Mouse (Mus musculus): ENCODE results near the gene Igfn1. TPM values are rescaled to one million over a fixed set of nuclear protein-coding genes. Genes with fewer than 3 reads are reported as not detected.

Igfn1 gene
- polyA plus RNA-seq (2015; fragmentation: Nextera tagmentation; extraction: Ambion mirVana), result not detected in 2 replicates

DNA sequence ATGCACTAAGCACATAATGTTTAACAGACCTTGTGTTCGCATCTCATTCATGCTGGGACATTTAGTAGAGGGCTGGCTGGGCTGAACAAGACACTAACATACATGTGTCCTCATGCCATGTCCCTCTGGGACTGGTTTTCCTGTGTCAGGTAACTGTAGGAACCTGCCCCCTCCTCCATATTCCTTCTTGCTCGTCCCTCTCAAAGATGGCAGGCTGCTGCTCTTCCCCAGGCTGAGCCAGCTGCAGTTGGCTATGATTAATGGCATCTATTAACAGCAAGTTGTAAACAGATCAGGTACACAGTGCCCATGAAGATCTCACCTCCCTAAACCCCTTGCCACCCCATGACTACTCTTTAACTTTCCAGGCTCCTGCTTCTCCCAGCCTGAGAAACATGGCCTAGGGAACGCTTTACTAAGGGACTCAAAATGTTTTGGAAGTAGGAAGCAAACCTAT lies at the start of gene Igfn1:
TSS of gene Igfn1 (minus strand) at position 51 of the 457 bp plus-strand sequence.
- Histone ChIP-seq H3K9me3 (replicated peaks) (no peaks in the 10 kb centered on the region), H3K36me3 (ENCODE audit: poor library complexity, severe bottlenecking) (no peaks in the 10 kb centered on the region), H3K27ac (no peak within 1 kb of the TSS), H3K27me3 (peaks cover 24% of the 10 kb centered on the region), H3K4me2 (peak within 1 kb of the TSS; percentile 74), H3K4me3 (no peak within 1 kb of the TSS; the same call in 1 of the 2 replicates), H3K9ac (no peak within 1 kb of the TSS), H3K4me1 (peaks cover 11% of the 10 kb centered on the region)
- WGBS, result 83% methylated on average over 3 of the region's 3 CpGs
- ATAC-seq, result no peak

DNA sequence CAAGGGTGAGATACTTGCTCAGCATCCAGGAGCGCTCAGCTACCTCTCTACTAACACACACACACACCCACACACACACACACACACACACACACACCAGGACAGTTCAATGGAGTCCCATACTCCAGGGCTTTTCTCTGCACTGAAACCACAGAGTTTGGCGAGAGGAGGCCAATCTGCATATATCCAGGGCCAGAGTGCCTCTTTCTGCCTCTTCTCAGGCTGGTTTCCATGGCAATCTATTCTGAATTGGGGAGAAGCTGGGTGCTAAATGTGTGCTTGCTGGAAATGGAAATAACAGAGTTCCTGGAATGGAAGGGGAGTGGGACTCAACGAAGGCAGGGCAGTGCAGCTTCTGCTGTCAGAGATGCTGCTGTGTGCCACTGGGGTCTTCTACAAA lies 49.6 kb upstream of the Igfn1 start:
- peaks cover 22% of the 10 kb centered on the region for H3K27me3 ChIP-seq
- no peaks in the 10 kb centered on the region for H3K36me3 ChIP-seq (ENCODE audit: poor library complexity, severe bottlenecking)
- no peak overlapping the region for H3K27ac ChIP-seq
- H3K9ac ChIP-seq, result no peak overlapping the region
- no peak overlapping the region for H3K4me3 ChIP-seq
- WGBS, result 43% methylated on average over 3 of the region's 3 CpGs
- peaks cover 23% of the 10 kb centered on the region for H3K4me1 ChIP-seq
- no peak overlapping the region for H3K4me2 ChIP-seq
- peak; percentile 39 for ATAC-seq
- H3K9me3 ChIP-seq (replicated peaks), result no peaks in the 10 kb centered on the region

DNA sequence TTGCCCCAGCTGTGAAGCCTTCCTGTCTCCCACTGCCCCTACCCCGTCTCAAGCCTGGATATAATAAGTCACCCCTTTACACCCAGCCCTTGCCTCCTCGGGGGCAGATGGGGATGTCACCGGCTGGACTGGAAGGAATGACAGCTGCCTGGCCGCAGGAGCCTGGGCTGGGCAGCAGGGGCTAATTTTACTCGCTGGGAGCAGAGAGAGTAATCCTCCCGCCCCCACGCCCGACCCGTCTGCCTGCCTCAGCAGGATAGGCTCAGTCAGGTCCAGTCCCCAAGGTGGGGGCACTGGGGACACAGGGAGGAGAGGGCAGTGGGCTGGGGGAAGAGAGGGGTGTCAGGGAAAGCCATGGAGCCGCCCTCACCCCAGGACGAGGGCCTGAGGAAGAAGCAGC lies 46.4 kb upstream of the Igfn1 start, which contains the start of gene Cacna1s:
TSS of gene Cacna1s (plus strand) at position 204 of the 400 bp plus-strand sequence.
- Histone ChIP-seq H3K9ac (no peak within 1 kb of the TSS), H3K9me3 (replicated peaks) (no peaks in the 10 kb centered on the region), H3K4me2 (no peak within 1 kb of the TSS), H3K27me3 (peaks cover 45% of the 10 kb centered on the region), H3K4me3 (no peak within 1 kb of the TSS), H3K36me3 (ENCODE audit: poor library complexity, severe bottlenecking) (no peaks in the 10 kb centered on the region), H3K27ac (no peak within 1 kb of the TSS), H3K4me1 (peaks cover 27% of the 10 kb centered on the region)
- ATAC-seq, result no peak
- 37% methylated on average over 11 of the region's 11 CpGs for whole genome bisulfite sequencing

DNA sequence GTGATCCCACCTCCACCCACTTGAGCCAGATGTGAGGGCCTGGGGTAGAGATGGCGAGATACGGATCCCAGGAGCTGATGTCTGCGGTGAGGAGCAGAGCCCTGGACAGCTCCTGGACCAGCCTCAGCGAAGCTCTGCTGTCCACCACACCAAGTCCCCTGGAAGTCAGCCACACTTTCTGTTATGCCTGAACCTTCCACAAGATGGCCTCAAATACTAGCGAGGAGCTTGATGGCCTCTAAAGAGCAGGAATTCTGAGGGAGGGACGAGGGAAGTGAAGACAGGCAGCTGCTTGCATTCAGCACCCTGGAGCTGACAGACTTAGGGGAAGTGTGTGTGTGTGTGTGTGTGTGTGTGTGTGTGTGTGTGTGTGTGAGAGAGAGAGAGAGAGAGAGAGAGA lies 45.3 kb upstream of the Igfn1 start:
- Histone ChIP-seq H3K36me3 (ENCODE audit: poor library complexity, severe bottlenecking) (no peaks in the 10 kb centered on the region), H3K4me3 (peak overlapping the region; percentile 40), H3K27ac (no peak overlapping the region), H3K4me2 (peak overlapping the region; percentile 70), H3K9ac (peak overlapping the region; percentile 52; the same call in 1 of the 2 replicates), H3K4me1 (peaks cover 23% of the 10 kb centered on the region), H3K27me3 (peaks cover 45% of the 10 kb centered on the region), H3K9me3 (replicated peaks) (no peaks in the 10 kb centered on the region)
- ATAC-seq, result peak; percentile 77
- WGBS, result under 1% methylated on average over 6 of the region's 6 CpGs

DNA sequence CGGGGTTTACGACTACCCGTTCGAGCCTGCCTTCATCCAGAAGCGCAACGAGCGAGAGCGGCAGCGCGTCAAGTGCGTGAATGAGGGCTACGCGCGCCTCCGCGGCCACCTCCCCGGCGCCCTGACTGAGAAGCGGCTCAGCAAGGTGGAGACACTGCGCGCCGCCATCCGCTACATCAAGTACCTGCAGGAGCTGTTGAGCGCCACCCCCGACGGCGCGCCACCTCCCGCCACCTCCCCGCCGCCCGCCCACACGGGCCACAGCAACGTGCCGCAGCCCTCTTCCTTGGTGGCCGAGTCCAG lies 44.8 kb upstream of the Igfn1 start:
- H3K27ac ChIP-seq, result no peak overlapping the region
- H3K9ac ChIP-seq, result peak overlapping the region; percentile 52
- no peaks in the 10 kb centered on the region for H3K36me3 ChIP-seq (ENCODE audit: poor library complexity, severe bottlenecking)
- H3K27me3 ChIP-seq, result peaks cover 45% of the 10 kb centered on the region
- peak; percentile 57 for ATAC-seq
- H3K4me3 ChIP-seq, result peak overlapping the region; percentile 40
- WGBS, result 0% methylated on average over 35 of the region's 36 CpGs
- no peaks in the 10 kb centered on the region for H3K9me3 ChIP-seq (replicated peaks)
- peaks cover 18% of the 10 kb centered on the region for H3K4me1 ChIP-seq
- H3K4me2 ChIP-seq, result peak overlapping the region; percentile 70

DNA sequence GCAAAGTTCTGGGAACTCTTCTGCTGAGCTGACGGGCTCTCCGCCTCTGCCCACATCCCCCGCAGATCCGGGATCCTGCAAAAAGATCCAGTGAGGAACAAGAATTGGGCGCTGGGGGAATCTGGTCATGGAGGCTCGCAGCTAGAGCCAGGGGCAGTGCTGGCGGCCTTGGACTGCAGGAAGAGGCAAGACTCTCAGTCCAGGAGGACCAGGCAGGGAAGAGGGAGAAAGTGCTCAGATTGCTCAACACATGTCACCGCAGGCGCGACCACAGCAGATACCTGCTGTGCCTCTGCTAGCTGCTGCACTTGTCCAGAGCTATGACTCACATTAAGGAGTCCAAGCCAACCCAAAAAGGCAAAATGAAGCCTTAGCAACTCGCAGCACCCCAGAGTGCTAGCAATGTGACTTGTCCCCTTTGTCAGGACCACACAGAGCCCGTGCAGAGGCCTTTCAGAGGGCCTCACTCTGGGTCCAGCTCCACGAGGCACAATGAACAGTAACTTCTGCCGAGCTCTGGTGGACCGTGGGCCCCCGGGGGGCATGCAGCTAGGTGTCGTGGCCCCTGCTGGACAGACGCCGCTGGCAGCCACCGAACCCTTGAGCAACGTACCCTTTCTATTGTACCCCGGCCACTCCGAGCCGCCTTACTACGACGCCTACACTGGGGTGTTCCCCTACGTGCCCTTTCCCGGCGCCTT lies 44.3 kb upstream of the Igfn1 start, which contains the start of gene Ascl5:
TSS of gene Ascl5 (plus strand) at position 493 of the 701 bp plus-strand sequence.
- Histone ChIP-seq H3K9ac (peak within 1 kb of the TSS; percentile 52), H3K36me3 (ENCODE audit: poor library complexity, severe bottlenecking) (no peaks in the 10 kb centered on the region), H3K27ac (no peak within 1 kb of the TSS), H3K4me3 (peak within 1 kb of the TSS; percentile 40), H3K27me3 (peaks cover 45% of the 10 kb centered on the region), H3K4me1 (peaks cover 13% of the 10 kb centered on the region), H3K4me2 (peak within 1 kb of the TSS; percentile 70), H3K9me3 (replicated peaks) (no peaks in the 10 kb centered on the region)
- 16% methylated on average over 29 of the region's 29 CpGs for WGBS
- ATAC-seq, result no peak

DNA sequence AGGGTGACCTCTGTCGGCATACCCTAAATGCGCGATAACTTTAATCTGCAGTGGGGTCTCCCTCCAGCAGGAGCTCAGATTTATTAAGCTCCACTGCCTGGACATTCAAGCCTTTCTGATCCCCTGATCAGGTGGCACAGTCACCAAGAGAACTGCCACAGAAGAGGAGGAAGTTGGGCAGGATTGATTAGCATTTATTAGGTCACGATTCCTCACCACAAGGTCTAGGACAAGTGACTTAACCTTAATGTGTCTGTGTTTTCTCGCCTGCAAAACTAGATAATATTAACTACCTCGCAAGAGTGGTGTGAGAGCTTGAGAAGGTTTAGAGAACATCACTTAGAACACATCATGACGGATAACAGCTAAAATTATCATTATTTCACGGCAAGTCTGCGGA lies 41.8 kb upstream of the Igfn1 start:
- Histone ChIP-seq H3K36me3 (ENCODE audit: poor library complexity, severe bottlenecking) (no peaks in the 10 kb centered on the region), H3K4me2 (no peak overlapping the region), H3K9me3 (replicated peaks) (no peaks in the 10 kb centered on the region), H3K27me3 (peaks cover 41% of the 10 kb centered on the region), H3K27ac (no peak overlapping the region), H3K4me1 (peaks cover 10% of the 10 kb centered on the region), H3K4me3 (no peak overlapping the region), H3K9ac (no peak overlapping the region)
- ATAC-seq, result no peak
- WGBS, result 77% methylated on average over 9 of the region's 9 CpGs

DNA sequence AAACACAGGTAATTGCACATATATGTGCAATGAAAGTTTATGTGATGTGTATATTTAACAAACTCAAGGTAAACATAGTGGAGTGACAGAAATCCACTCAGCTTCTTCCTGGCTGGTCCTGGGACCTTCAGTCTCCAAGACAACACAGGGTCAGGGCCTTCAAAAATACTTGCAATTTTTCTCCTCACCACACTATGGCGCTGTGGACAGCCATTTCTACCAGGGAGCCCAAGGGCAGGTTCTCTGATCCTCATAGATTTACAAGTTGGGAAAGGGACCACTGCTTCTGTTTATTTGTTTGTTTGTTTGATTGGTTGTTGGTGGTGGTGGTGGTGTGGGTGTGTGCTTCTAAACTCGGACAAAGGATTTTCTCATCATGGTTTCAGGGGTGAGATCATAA lies 41.3 kb upstream of the Igfn1 start:
- H3K4me2 ChIP-seq, result no peak overlapping the region
- no peaks in the 10 kb centered on the region for H3K36me3 ChIP-seq (ENCODE audit: poor library complexity, severe bottlenecking)
- H3K4me1 ChIP-seq, result peaks cover 10% of the 10 kb centered on the region
- H3K9me3 ChIP-seq (replicated peaks), result no peaks in the 10 kb centered on the region
- 6% methylated on average over 2 of the region's 2 CpGs for WGBS
- H3K27ac ChIP-seq, result no peak overlapping the region
- no peak for ATAC-seq
- H3K27me3 ChIP-seq, result peaks cover 36% of the 10 kb centered on the region
- H3K4me3 ChIP-seq, result no peak overlapping the region
- no peak overlapping the region for H3K9ac ChIP-seq

DNA sequence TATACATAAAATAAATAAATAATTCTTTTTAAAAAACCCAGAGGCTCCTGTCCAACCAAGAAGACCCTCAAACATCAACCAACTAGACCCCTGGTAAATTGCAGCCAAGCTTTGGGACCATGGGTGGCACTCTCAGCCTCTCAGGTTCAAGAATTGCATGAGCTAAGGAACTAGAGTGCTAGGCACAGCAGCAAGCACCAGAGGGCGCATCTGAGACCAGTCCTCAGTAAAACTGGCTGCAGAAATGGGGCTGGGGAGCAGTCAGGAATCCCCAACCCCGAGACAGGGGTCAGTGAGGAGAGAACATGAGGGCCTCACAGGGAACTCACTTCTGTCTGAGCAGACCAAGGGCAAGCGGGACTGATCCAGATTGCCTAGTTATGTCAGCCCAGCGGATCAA lies 39.6 kb upstream of the Igfn1 start:
- peaks cover 10% of the 10 kb centered on the region for H3K4me1 ChIP-seq
- 14% methylated on average over 4 of the region's 4 CpGs for WGBS
- no peak overlapping the region for H3K4me3 ChIP-seq
- no peak overlapping the region for H3K9ac ChIP-seq
- H3K36me3 ChIP-seq (ENCODE audit: poor library complexity, severe bottlenecking), result no peaks in the 10 kb centered on the region
- no peaks in the 10 kb centered on the region for H3K9me3 ChIP-seq (replicated peaks)
- H3K27me3 ChIP-seq, result peaks cover 24% of the 10 kb centered on the region
- ATAC-seq, result 0 out of 2 replicates have a peak, but pooled peaks have one; percentile 33
- H3K27ac ChIP-seq, result no peak overlapping the region
- no peak overlapping the region for H3K4me2 ChIP-seq

DNA sequence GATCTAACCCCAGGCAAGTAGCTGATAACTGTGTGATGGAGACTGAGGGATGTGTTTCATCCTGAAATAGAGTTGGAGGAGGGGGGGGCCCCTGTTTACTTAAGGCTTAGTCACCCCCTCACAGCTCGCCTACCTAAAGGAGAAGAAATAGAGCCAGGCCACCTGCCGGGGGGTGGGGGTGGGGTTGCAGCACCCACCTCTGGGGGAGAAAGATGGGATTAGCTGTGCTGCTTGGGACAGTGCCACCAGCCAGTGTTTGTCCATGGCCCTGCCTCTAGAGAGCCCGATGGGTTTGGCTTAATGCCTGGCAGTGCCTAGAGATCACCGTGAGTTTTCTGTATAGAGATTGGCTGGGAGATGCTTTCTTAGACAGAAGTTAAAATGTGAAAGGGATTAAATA lies 34.7 kb upstream of the Igfn1 start:
- Histone ChIP-seq H3K36me3 (ENCODE audit: poor library complexity, severe bottlenecking) (0 out of 2 replicates have a peak, but pooled peaks cover 1% of the 10 kb centered on the region), H3K4me1 (peaks cover 17% of the 10 kb centered on the region), H3K4me3 (no peak overlapping the region), H3K9ac (no peak overlapping the region), H3K9me3 (replicated peaks) (no peaks in the 10 kb centered on the region), H3K27ac (no peak overlapping the region), H3K4me2 (0 out of 2 replicates have a peak overlapping the region, but pooled peaks have one; percentile 16), H3K27me3 (no peaks in the 10 kb centered on the region; the same call in 1 of the 2 replicates)
- WGBS, result 24% methylated on average over 4 of the region's 4 CpGs
- no peak; the same call in 1 of the 2 replicates for ATAC-seq

DNA sequence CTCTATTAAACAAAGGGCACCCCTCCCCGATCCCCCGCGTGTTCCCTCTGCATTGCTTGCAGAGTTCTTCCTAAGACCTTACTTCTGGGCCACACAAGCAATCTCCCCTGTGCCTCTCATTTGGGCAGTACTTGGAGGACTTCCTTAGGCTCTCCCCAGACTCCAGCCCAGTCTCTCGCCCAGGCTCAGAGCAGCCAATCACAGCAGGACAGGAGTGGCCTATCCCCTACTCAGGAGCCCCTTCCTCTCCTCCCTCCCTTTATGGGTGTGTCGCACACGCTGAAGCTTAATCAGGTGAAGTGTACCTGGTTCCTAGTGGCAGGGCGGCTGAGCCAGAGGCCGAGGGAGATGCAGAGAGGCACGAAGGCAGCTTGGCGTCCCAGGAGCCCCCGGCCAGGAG lies 34.3 kb upstream of the Igfn1 start:
- Histone ChIP-seq H3K27me3 (no peaks in the 10 kb centered on the region; the same call in 1 of the 2 replicates), H3K36me3 (ENCODE audit: poor library complexity, severe bottlenecking) (peaks cover 6% of the 10 kb centered on the region), H3K9me3 (replicated peaks) (no peaks in the 10 kb centered on the region), H3K4me3 (no peak overlapping the region), H3K4me1 (peaks cover 17% of the 10 kb centered on the region), H3K27ac (no peak overlapping the region), H3K9ac (no peak overlapping the region), H3K4me2 (0 out of 2 replicates have a peak overlapping the region, but pooled peaks have one; percentile 16)
- no peak for ATAC-seq
- 10% methylated on average over 11 of the region's 11 CpGs for WGBS

DNA sequence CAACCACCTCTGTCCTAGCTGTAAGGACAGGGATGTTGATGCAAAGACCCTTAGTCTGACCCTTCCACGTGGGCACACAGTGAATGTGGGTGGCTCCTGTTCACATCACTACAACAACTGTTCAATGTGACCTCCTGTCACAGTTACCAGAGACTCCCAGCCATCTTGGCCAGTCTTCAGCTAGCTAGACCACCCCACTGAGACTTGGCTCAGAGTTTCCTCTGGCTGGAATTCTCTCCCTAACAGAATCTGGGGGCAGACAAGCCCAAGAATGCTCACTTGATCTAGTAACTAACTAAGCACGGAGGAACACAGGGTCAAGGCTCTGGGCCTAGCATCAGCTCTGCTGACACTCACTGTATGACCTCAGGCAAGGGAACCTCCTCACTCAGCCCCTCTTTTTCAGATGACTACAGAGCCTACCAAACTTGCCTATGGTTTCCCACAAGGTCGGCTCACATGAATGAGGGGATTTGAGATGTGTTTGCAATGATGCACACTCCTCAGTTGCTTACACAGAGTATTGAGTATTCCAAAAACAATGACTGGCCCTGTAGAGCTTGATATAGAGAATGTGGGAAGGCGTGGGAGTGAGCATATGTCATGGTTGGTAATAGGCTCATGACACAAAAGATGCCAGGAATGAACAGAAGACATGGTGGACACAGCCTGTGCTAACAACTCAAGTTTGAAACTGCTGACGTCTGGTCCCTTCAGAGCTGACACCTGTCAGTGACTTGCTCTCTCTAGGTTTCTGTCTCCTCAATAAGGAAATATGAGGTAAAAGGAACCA lies 32.8 kb upstream of the Igfn1 start:
- H3K4me3 ChIP-seq, result no peak overlapping the region
- H3K4me2 ChIP-seq, result no peak overlapping the region
- WGBS, result 79% methylated on average over 5 of the region's 5 CpGs
- no peak overlapping the region for H3K9ac ChIP-seq
- no peaks in the 10 kb centered on the region for H3K9me3 ChIP-seq (replicated peaks)
- no peaks in the 10 kb centered on the region; the same call in 1 of the 2 replicates for H3K27me3 ChIP-seq
- no peak for ATAC-seq
- peaks cover 21% of the 10 kb centered on the region for H3K36me3 ChIP-seq (ENCODE audit: poor library complexity, severe bottlenecking)
- H3K4me1 ChIP-seq, result peaks cover 17% of the 10 kb centered on the region
- H3K27ac ChIP-seq, result no peak overlapping the region
